Mouse (Mus musculus) spleen, adult 2 months (tissue): ENCODE measurements around the gene Asrgl1.

Experiments used
- CTCF ChIP-seq: fragments of 200-500 bp; IDR thresholded peaks from 2 replicates; pipeline ENCODE4 v1.5.1; 2011; ENCODE audit warnings: mild to moderate bottlenecking, inconsistent platforms; ENCODE audit not compliant: insufficient read depth, insufficient read length, insufficient replicate concordance; ENCODE audit errors: extremely low read depth
- POLR2A ChIP-seq: fragments of 200-500 bp; IDR thresholded peaks from 2 replicates; pipeline ENCODE4 v1.6.1; 2011; ENCODE audit warnings: low read depth, low read length, inconsistent platforms

DNA sequence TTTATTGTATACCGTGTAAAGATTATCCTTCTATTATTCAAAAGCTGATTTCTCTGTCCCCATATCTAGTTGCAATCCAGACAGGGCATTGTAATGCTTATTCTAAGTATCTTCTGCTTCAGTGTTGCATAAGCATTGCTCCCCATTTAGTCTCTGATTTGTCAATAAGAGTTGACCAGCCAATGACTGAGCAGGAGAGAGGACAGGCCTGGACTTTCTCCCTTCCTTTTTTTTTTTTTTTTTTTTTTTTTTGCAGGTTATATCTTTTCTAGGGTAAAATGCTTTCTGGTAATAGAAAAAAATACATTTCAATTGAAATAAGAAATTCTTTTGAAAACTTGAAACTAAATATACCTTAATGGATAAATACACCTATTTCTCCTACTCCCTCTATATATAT is 1.7 kb upstream of the Asrgl1 start:
- TF ChIP-seq POLR2A = no peak
- TF ChIP-seq CTCF = no peak
